ENCODE assay signal across 12 mouse cellular contexts in genomic region chrX:139797875-139798274, GRCm38 (mm10). TPM values are rescaled to one million over a fixed set of nuclear protein-coding genes. Genes with fewer than 3 reads are reported as not detected.
DNase-seq lines count a peak whose midpoint lies in the region; ATAC-seq lines count a peak whose summit lies in the region.
"Had no signal": no experiment of that assay in that cellular context is flagged by ENCODE, and none has a peak within 500 bp of the region (broad histone marks: within the 10 kb centered on the region; RNA-seq: fewer than 3 reads in every experiment).

No protein-coding gene starts in this region.

- DNase-seq in cerebellum, postnatal 10 days: peak; percentile 20 to 33
- no peak for DNase-seq in cerebellum, adult 9-11 months
- peak; percentile 29 for DNase-seq in ovary, postnatal 36 days (ENCODE audit: low spot score)
- DNase-seq in ovary, postnatal 14 days (ENCODE audit: low spot score): no peak
- DNase-seq in induced T-regulatory cell, adult 2 months (ENCODE audit: low read depth): peak; percentile 23
- DNase-seq in thymus, postnatal 25 days: peak; percentile 8
- no peak for DNase-seq in heart, adult 18-20 months
- DNase-seq: cerebellum, adult 11 months; layer of hippocampus, adult 9-11 months; left cerebral cortex, postnatal 4 days; spleen, adult 18-20 months had no signal

- no peak for ATAC-seq in erythroblast, adult 5-6 weeks (replicated peaks; ENCODE audit: low FRiP score, poor library complexity, severe bottlenecking)

RNA-seq across cellular contexts. Expression of gene Cldn2, which starts 2.8 kb away (rescaled TPM):
- not detected for total RNA-seq in heart, adult 18-20 months (2021)
- total RNA-seq in erythroblast, adult 5-6 weeks (2015; ENCODE audit: low replicate concordance): not detected in 2 replicates
- total RNA-seq in erythroblast, adult 5-6 weeks (2017; ENCODE audit: low replicate concordance): not detected in 2 replicates

RNA-seq across cellular contexts. Expression of gene Ripply1, which starts 15.7 kb away (rescaled TPM):
- total RNA-seq in heart, adult 18-20 months (2021): not detected
- not detected in 2 replicates for total RNA-seq in erythroblast, adult 5-6 weeks (2015; ENCODE audit: low replicate concordance)
- total RNA-seq in erythroblast, adult 5-6 weeks (2017; ENCODE audit: low replicate concordance): not detected in 2 replicates
- total RNA-seq: left cerebral cortex, postnatal 4 days had no signal

Comparison
In these comparisons a context has a peak if more than half of its experiments do, and no peak if none do; other contexts are left out.
1. DNase-seq: peak in cerebellum, postnatal 10 days (2 of 2), ovary, postnatal 36 days (single experiment), induced T-regulatory cell, adult 2 months (single experiment) and thymus, postnatal 25 days (single experiment); none in cerebellum, adult 9-11 months (single experiment), ovary, postnatal 14 days (single experiment) and heart, adult 18-20 months (0 of 2).